Mouse (Mus musculus) layer of hippocampus, adult 2 months (tissue): ENCODE results near the gene Slc24a3. TPM values are rescaled to one million over a fixed set of nuclear protein-coding genes. Genes with fewer than 3 reads are reported as not detected.

Experiments used
- DNase-seq, 2 experiments: peaks; one replicate each; pipeline ENCODE4 v3.0.0; 2022; ENCODE audit warnings: low spot score in 2 of 2
- H3K27ac ChIP-seq: fragments of 200-600 bp; 2 replicates; pipeline ENCODE4 v1.8.1; 2022
- H3K4me3 ChIP-seq: fragments of 200-600 bp; 2 replicates; pipeline ENCODE4 v1.8.1; 2022; ENCODE audit warnings: mild to moderate bottlenecking
- CTCF ChIP-seq: fragments of 200-600 bp; conservative IDR thresholded peaks from 2 replicates; pipeline ENCODE4 v1.8.1; 2022; ENCODE audit warnings: antibody characterized with exemption, mild to moderate bottlenecking, moderate library complexity
- total RNA-seq, 2 experiments: library from RNA; stranded (reverse); gene quantifications; 2 replicates each; pipeline ENCODE4 v1.2.3; 2021

Slc24a3 gene
- total RNA-seq, 2 experiments from 2014 or later, result 173 to 191 TPM

DNA sequence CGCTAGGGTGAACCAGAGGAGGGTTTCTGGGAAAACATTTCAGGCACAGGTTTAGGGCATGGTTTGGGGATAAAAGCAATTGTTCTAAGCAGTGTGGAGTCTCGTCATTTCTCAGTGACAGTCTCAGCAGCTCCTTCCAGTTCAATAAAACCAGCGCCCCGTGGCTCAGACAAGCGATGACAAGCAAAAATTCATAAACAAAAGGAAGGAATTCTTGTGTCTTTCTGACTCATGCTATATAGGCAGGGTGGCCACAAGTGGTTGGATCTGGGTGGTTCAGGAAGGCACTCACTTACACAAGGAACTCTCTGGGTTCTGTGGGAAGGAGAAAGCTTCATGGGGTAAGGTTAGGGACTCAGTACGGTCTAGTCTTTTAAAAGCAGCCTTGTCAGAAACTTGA, 51.7 kb downstream of the Slc24a3 start:
- no peak overlapping the region for H3K4me3 ChIP-seq

DNA sequence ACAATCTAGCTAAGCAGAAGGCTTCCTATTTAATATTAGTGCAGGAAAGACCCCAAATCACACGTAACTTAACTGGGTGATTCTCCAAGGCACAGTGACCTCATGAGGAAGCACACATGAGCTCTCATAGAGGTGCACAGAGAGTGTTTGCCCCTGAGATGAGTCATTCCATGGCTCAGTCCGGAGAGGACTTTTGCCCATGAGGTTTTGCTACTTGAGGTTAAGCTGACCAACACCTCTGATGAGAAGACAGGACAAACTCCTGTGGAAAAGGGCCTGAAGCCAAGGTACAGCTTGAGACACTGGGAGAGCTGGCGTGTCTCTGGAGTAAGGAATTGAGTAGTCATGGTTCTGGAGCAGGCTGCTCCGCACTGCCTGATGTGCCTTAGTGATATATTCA, 56.1 kb downstream of the Slc24a3 start:
- Histone ChIP-seq H3K4me3 (no peak overlapping the region), H3K27ac (no peak overlapping the region)
- no peak for DNase-seq
- TF ChIP-seq CTCF, result no peak

More for the DNA sequence above, 51.7 kb downstream of the Slc24a3 start:
- no peak overlapping the region for H3K27ac ChIP-seq
- no peak for DNase-seq
- no peak for TF ChIP-seq CTCF

DNA sequence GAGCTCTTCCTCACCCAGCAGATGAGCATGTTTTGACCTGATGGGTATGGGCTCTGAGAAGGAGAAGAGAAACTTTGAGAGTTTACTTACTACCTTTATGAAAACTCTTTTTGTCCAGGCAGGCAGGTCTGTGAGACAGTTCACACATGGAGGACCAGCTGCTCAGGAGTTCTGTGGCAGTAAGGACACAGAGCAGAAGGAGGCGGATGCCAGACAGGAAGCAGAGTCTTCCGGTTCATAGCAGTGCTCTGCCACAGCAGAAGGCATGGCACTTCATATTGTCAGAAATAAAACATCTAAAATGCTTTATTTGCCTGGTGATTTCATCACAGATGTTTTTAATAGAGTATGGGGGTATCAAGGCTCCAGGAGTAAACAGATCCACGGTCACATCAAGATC, 58.1 kb downstream of the Slc24a3 start:
- H3K27ac ChIP-seq, result peak overlapping the region; percentile 51; the same call in 1 of the 2 replicates
- no peak overlapping the region for H3K4me3 ChIP-seq
- DNase-seq, result peak in 1 of 2 experiments; percentile 18
- TF ChIP-seq CTCF, result no peak

DNA sequence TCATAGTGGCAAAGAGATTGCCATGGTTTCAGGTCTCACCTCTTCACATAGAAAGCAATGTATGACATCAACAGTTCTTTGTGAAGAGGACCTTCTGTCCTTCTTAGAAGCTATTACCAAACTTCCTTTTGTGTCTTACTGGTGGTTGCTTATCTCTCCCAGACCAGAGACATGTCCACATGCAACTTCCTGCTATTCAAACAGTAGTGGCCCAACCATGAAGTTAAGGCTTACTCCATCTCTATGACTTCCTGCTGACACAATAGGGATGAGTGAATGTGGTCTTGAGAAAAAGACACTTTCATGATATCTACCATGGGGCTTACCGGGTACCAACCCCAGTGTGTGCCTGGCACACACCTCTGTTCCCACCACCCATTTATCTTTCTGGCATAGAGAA, 58.5 kb downstream of the Slc24a3 start:
- Histone ChIP-seq H3K4me3 (no peak overlapping the region), H3K27ac (peak overlapping the region; percentile 51; the same call in 1 of the 2 replicates)
- DNase-seq, result no peak
- TF ChIP-seq CTCF, result no peak

DNA sequence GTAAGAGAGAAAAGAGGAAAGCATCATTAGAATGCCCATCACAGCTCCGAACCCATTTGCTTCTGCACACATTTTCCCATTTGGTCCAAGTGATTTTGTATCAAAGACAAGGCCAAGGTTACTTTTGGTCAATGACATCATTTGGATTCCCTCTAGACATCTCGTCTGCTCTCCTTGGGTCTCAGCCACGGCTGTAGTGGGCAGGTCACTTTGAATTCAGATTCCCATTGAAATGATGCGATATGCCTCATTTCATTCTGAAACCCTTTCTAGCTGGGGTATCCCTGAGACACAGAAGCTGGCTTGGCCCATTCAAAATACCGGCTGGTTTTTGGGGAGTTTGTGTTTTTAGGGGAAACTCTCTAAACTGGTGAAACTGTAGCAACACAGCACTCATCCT, 59.8 kb downstream of the Slc24a3 start:
- no peak for DNase-seq
- Histone ChIP-seq H3K4me3 (no peak overlapping the region), H3K27ac (no peak overlapping the region)
- no peak for TF ChIP-seq CTCF

DNA sequence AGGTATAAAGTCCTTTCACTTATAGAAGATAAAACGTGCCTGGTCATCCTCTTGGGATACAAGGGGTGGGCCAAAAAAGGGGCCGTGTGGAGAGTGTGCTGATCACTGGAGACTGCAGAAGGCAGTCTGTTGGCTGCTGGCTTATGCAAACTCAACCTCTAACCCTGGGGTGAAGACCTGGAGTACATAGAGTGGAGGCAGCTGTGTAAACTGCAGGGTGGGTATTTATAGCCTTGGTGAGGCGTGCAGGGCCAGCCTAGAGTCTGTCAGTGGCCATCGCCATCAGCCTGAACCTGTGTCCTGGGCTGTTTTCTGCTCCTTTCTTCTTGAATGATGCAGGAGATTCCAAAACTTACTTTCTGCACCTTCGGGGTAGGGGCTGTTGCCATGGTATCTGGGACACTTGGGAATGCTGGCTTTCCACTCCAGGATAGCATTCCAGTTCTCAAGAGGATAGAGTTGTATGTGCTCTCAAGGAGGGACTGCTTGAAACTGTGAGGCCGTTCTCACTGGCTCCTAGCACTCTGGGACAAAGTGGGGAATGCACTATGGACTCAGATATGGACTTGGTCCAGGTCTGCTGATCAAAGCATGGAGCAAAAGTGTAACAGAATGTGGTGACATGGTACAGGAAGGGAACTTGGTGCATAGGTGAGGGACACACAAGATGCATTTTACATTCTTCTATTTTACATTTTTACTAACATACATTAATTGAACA, 65.4 kb downstream of the Slc24a3 start:
- DNase-seq, result no peak
- Histone ChIP-seq H3K27ac (0 out of 2 replicates have a peak overlapping the region, but pooled peaks have one; percentile 36), H3K4me3 (no peak overlapping the region)
- TF ChIP-seq CTCF, result no peak

DNA sequence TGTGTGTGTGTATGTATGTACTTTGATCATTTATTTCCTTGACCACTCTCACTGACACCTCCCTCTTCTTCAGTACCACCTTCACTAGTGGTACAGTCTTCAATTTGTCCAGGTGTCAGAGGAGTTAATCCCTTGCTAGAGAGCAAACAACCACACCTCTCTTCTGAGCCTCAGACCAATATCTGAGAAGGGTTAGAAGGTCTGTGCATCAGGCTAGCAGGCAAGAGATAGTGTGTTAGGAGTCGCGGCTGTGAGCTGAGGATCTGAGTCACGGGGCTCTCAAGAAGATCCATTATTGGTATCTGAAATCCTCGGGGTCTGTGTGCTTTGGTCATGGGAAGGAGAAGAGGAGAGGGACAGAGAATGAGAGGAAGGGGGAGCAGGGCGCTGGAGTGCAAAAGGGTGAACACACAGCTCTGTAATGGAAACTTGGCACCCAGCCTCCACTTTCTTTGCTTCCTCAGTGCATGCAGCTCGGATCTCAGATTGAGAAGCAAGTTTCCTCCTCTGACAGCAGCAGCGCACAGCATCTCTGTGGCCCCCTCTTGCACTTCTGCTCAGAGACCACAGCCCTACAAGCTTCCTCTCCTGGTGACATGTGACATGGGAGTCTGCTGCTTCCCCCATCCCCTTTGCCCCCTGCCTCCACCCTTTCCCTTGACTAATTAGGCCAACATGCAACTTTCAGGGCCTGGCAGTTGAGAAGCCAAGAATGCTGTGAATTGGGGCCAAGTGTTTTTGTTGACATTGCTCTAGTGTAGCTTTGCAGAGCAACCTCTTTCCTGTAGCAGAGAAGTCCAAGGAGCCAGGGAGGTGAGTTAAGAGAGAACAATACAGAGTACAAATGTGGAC, 66.2 kb downstream of the Slc24a3 start:
- no peak for TF ChIP-seq CTCF
- H3K27ac ChIP-seq, result peak overlapping the region; percentile 43; the same call in 1 of the 2 replicates
- no peak overlapping the region for H3K4me3 ChIP-seq
- peak; percentile 26 to 36 for DNase-seq

DNA sequence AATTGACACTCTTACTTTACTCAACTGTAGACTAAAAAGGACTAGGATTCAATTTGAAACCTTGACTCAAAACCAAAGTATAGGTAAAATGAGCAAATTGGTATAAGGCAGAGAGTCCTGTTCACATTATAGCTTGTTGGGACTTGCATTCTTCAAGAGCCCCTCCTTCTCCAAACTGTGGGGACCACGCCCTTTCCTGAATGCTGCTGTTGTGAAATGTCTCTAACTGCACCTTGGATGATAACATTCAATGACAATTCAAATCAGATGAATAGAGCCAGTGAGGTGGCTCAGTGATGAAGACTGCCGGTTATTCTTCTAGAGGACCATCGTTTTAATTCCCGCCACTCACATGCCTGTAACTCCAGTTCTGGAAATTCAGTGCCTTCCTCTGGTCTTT, 78.8 kb downstream of the Slc24a3 start:
- DNase-seq, result no peak
- no peak for TF ChIP-seq CTCF
- no peak overlapping the region for H3K27ac ChIP-seq
- no peak overlapping the region for H3K4me3 ChIP-seq

DNA sequence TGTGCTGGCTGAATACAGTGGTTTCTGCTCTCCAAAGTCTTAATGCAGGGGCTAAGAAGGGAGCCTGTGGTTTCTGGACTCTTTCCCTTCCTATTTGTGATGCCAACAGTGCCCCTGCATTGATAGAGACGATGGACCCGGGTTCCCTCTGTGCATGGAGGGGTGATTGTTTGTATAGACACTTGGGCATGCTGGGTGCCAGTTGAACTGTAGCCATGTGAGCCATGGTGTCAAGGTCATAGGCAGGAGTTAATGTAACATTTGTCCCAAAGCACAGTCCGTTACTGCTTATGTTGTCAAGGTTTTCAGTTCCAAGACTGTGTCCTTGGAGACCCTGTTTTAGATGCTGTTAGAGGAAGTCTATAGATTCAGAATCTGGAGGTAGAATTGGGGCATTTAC, 80.6 kb downstream of the Slc24a3 start:
- no peak for TF ChIP-seq CTCF
- DNase-seq, result no peak
- Histone ChIP-seq H3K27ac (0 out of 2 replicates have a peak overlapping the region, but pooled peaks have one; percentile 8), H3K4me3 (no peak overlapping the region)

DNA sequence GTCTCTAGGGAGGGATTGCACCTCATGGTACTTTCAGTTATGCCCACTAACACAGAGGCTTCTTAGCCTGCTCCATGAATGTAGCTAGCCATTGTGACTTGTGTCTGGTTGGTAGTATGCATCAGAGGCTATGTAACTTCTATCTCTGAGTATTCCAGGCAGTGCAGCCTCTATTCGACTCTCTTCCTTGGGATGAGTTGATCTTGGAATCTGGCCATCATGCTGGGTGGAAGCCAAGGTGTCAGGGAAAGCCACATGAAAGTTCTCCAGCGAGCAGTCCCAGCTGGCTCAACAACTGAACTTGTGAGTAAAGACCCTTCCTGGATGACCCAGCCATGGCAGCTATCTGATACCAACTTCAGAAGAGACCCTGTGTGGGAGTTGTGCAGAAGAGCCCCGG, 89.8 kb downstream of the Slc24a3 start:
- no peak for TF ChIP-seq CTCF
- Histone ChIP-seq H3K27ac (no peak overlapping the region), H3K4me3 (no peak overlapping the region)
- DNase-seq, result peak in 1 of 2 experiments; percentile 28

DNA sequence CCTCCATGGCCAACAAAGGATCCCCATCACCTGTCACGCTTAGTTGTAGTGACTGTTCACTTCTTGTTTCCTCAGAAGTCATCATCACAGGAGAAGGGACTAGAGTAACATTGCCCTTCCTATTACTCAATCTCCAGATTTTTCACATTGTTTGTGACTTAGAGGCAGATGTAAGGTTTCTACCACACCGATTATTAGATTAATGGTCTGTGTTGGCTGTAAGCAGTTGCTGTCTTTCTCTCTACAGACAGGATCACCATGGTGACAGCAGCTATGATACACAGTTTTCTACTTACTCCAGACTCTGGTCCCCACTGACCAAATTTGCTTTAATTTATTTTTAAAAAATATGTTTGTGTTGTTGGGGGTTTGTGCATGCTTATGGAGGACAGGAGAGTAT, 90.3 kb downstream of the Slc24a3 start:
- TF ChIP-seq CTCF, result no peak
- Histone ChIP-seq H3K4me3 (no peak overlapping the region), H3K27ac (no peak overlapping the region)
- DNase-seq, result no peak

DNA sequence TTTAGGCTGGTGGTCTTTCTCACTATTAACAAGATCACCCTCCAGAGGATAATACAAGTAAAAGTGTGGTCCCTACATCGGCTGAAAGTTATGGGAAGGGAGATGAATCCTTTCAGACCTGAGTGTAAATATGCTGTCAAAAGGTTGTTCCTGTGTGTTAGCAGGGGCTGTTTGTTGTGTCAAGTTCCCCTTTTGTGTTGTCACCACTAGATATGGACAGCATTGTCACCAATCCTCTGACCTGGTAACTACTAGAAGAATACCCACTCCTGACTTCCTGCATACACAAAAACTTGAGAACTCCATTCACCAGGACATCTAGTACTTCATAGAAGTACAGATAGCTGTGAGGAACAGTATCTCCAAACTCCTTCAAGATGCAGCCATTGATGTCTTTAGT, 93.0 kb downstream of the Slc24a3 start:
- no peak for DNase-seq
- no peak overlapping the region for H3K4me3 ChIP-seq
- TF ChIP-seq CTCF, result no peak
- no peak overlapping the region for H3K27ac ChIP-seq

DNA sequence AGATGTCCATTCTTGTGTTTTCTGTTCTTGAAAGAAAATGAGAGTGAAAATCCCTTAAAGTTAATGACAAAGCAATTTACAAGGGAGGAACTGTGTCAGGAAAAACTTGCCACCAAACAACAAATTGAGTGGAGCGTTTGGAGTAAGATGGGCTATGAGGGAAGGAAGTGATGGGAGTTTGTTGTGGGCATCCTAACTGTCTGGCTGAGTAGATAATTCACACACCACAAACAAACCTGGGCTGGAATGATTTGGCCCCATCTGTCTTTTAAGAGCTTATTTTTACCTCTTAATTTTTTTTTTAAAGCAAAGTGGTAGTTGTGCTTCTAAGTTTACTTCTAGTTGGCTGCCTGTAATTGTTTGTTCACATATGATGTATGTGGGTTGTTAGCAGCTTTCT, 94.6 kb downstream of the Slc24a3 start:
- no peak for DNase-seq
- H3K27ac ChIP-seq, result no peak overlapping the region

More for the DNA sequence above, 94.6 kb downstream of the Slc24a3 start:
- no peak for TF ChIP-seq CTCF
- no peak overlapping the region for H3K4me3 ChIP-seq
